Mouse (Mus musculus): Measurements from ENCODE around the gene Pakap.

GRCm38 (mm10) chr4:57618743-57619142, 50.8 kb downstream of the Pakap start:
- TF ChIP-seq CTCF (IDR thresholded peaks at IDR 0.05; ENCODE audit: borderline replicate concordance, extremely low read depth, insufficient read depth, insufficient read length), result no peak
- TF ChIP-seq POLR2A (IDR thresholded peaks at IDR 0.05; ENCODE audit: borderline replicate concordance, extremely low read depth, insufficient read depth, insufficient read length, poor library complexity, severe bottlenecking), result no peak
